Mouse (Mus musculus): ENCODE results near the gene Chmp5.

- TF ChIP-seq CTCF (IDR thresholded peaks at IDR 0.05; ENCODE audit: insufficient read depth, low read depth, low read length) (no peak), POLR2A (IDR thresholded peaks at IDR 0.05; ENCODE audit: insufficient read depth, low read depth, low read length) (no peak)
Measured at GRCm38 (mm10) chr4:40983686-40984085, 35.5 kb downstream of the Chmp5 start.

Measured in olfactory bulb, adult 2 months (tissue).